Mouse (Mus musculus) testis, adult 10 weeks (tissue): ENCODE results near the gene BC049352. TPM values are rescaled to one million over a fixed set of nuclear protein-coding genes. Genes with fewer than 3 reads are reported as not detected.

ENCODE experiments used
- polyA plus RNA-seq: library from polyadenylated mRNA; stranded (reverse); fragments of 350-450 nt; fragmentation: Illumina TruSeq; extraction: RNeasy Lipid Tissue Mini Kit (QIAGEN cat#74804); gene quantifications from one replicate; pipeline ENCODE4 v1.2.3, GENCODE M21; 2014; ENCODE audit warnings: low read depth, low replicate concordance

Gene BC049352
- polyA plus RNA-seq: 0.11 TPM

DNA sequence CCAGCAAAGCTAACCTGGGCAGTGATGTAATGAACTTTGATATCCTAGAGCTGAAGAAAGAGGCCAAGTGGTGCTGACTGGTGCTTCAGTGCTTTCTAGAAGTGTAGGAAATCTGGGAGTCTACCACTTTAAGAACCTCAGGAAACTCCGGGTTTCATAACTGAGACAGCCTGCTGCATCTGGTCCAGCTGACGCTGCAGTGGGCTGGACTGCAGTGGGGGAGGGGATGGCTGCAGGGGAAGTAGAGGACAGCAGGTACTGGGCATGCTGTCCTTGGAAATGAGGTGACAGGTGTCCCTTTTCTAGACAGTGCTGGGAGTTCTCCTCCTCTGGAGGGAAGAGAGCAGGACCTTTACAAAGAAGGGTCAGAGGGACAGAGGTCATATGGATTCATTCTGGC lies at the start of gene BC049352:
BC049352 (plus strand) TSS at position 238 of the 400 bp plus-strand sequence.

DNA sequence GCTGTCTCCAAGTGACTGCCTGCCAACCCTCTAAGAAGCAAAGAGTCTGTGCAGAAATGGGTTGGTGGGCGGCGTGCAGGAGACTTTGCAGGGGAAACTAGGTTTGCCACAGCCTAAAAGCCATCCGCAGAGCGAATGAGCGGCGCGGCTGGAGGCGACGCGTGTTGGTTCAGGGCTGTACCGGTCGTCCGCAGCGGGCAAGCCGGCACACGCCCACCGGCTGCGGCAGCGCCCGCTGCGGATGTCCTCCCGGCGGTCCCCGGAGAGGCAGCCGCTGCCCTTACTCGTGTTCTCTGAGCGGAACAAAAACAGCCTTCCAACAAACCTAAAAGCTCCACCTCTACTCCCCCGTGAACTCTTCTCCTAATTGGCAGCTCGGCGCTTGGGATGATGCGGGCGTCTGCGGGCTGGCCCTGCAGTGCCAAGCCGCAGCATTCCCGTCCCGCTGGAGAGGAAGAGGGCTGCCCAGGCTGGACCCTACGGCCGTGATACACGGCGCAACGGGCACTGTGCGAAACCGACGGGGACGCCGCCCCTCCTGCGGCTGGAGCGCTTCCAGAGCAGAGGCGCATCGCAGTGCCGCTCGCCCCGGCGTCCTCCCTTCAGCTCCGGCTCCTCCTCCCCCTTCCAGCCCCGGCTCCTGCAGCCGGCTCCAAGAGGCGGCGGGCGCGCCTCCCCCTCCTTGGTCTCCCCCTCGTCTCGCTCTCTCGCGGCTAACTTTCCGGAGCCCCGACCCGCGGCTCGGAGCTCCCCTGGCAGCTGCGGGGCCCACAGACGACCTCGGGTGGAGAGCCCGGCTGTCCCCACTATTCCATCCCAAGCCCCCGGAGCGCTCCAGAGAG lies 43.4 kb upstream of the BC049352 start, which contains the start of gene Scn4b:
Scn4b (plus strand) TSS at position 205 of the 842 bp plus-strand sequence.

DNA sequence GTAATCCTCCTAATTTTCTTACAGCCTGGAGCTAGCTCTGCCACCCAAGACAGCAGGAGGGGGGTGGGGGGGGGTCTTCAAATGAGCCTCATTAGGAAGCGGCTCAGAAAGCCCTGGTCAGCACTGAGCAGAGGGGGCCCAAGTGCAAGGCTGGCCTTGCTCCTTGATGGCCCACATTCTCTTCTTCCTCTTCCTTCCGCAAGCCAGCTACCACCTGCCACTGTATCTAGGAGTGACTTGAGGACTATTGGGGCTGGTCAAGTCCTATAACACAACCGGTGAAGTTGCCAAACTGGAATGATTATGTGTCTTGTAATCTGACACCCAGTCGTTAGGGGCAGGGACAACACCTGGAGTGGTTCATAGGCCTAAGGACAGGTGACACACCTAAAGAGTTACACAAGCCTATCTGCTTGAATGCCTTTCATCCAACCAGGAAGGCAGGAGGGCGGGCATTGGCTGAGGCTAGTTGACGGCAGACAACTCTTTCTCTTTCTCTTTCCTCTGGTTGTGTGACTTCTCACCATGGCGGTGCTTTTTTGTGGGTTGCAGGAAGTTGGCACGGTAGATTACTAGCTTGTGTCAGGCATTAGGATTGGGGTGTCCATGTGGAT lies 22.1 kb downstream of the BC049352 start, which contains the start of gene Tmprss4:
Tmprss4 (minus strand) TSS at position 296 of the 614 bp plus-strand sequence.

DNA sequence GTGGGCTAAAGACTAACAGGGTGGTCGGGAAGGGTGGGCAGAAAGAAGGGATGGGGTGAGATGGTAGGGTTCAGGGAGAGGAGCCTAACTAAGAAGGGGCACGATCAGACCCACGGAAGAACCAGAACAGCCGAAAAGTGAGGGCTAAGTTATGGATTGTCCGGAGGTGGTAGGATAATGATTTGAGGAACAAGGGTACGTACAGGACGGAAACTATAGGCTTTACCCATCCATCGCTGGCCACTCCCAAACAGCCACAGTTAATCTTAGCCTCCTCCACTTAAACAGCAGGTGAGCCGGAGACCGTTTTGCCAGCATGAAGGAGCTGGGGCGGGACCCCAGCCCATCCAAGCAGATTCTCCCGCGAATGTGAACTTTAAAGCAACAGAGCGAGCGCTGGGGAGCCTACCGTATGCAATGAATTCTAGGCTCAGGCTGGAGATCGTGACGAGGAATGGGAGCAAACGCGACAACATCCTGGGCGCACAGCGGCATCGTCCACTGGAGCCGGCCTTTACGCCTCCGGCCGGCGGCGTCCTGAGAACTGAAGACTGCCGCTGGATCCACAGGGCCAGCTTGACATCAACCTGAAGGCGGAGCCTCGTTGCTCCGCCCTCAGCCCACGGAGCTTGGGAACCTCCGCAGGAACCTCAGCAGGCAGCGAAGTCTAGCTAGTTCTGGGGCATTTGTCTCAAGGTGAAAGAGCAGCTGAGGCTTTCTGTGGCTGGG lies 87.0 kb downstream of the BC049352 start, which contains the start of gene Il10ra:
Il10ra (minus strand) TSS at position 553 of the 729 bp plus-strand sequence.

Other genes with a start within 250 kb of the BC049352 start
- gene Ube4a, start 216.4 kb upstream of the BC049352 start, polyA plus RNA-seq: 46.0 TPM
- gene Cd3g, start 201.6 kb upstream of the BC049352 start, polyA plus RNA-seq: 0.28 TPM
- 8.4 TPM for gene Cd3d, start 200.2 kb upstream of the BC049352 start, polyA plus RNA-seq
- gene Cd3e, start 172.4 kb upstream of the BC049352 start, polyA plus RNA-seq: 0.52 TPM
- 0.55 TPM for gene Mpzl2, start 142.2 kb upstream of the BC049352 start, polyA plus RNA-seq
- 1.1 TPM for gene Mpzl3, start 126.8 kb upstream of the BC049352 start, polyA plus RNA-seq
- gene Jaml, start 102.8 kb upstream of the BC049352 start, polyA plus RNA-seq: 0.22 TPM
- 0.29 TPM for gene Scn2b, start 64.2 kb upstream of the BC049352 start, polyA plus RNA-seq
- gene Scn4b, start 43.6 kb upstream of the BC049352 start, polyA plus RNA-seq: not detected
- not detected for gene Tmprss4, start 22.1 kb downstream of the BC049352 start, polyA plus RNA-seq
- gene Il10ra, start 87.1 kb downstream of the BC049352 start, polyA plus RNA-seq: 0.36 TPM
- 0.27 TPM for gene Tmprss13, start 137.1 kb downstream of the BC049352 start, polyA plus RNA-seq
- gene Fxyd6, start 188.2 kb downstream of the BC049352 start, polyA plus RNA-seq: 5.7 TPM
- 3.0 TPM for gene Fxyd2, start 217.7 kb downstream of the BC049352 start, polyA plus RNA-seq
- gene Dscaml1, start 244.6 kb downstream of the BC049352 start, polyA plus RNA-seq: 4.9 TPM